Mouse (Mus musculus) cortical plate, adult 2 months (tissue): ENCODE measurements around the gene Cgnl1.

Experiments
- CTCF ChIP-seq: fragments of 200-500 bp; IDR thresholded peaks from 2 replicates; pipeline ENCODE4 v1.5.1; 2011; ENCODE audit warnings: mild to moderate bottlenecking, control low read depth, low read length; ENCODE audit not compliant: insufficient read depth; ENCODE audit errors: extremely low read depth
- POLR2A ChIP-seq: fragments of 200-500 bp; IDR thresholded peaks from 2 replicates; pipeline ENCODE4 v1.6.1; 2011; ENCODE audit warnings: mild to moderate bottlenecking, low read length, control low read depth; ENCODE audit not compliant: insufficient read depth; ENCODE audit errors: extremely low read depth

DNA sequence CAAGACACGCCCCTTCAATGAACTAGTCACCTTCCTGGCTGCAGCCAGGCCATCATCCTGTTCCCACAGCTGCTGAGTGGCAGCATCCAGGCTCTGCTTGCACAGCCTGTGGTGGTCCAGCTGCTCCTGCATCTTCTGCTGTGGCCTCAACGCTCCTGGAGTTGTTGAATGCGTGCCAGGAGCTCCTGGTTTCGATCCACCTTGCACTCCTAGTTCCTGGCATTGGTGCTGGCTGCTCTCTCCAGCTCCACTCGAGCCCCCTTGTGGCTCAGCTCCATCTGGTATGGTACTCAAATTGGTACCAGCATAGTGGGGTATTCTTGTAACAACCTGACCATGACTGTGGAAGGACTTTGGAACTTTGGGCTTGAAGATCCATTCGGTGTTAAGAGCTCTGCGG lies 171.5 kb downstream of the Cgnl1 start:
- no peak for TF ChIP-seq CTCF
- no peak for TF ChIP-seq POLR2A
